Mouse (Mus musculus) myocyte (in vitro differentiated cells): ENCODE measurements around the gene Guca2b. TPM values are rescaled to one million over a fixed set of nuclear protein-coding genes. Genes with fewer than 3 reads are reported as not detected.
A peak's percentile ranks its signal among the peaks of the same experiment; 100 is the strongest.
"Not testable (repeated sequence)": the region's sequence is repeated elsewhere in the genome, so short reads cannot be mapped to it uniquely, and the experiment has no call there.

Source experiments
- H3K27me3 ChIP-seq: one replicate; pipeline ENCODE4 v1.6.1; 2011; ENCODE audit not compliant: control insufficient read depth, insufficient read depth, insufficient read length
- H3K36me3 ChIP-seq: one replicate; pipeline ENCODE4 v1.6.1; 2011; ENCODE audit not compliant: control insufficient read depth, insufficient read depth
- H3K4me2 ChIP-seq: one replicate; pipeline ENCODE4 v1.6.1; 2011; ENCODE audit warnings: low read depth, control low read depth
- H3K4me3 ChIP-seq: one replicate; pipeline ENCODE4 v1.5.1; 2011; ENCODE audit warnings: mild to moderate bottlenecking, control low read depth, moderate library complexity
- H3K79me2 ChIP-seq: one replicate; pipeline ENCODE4 v1.6.1; 2011; ENCODE audit not compliant: control insufficient read depth, insufficient read depth
- H3ac ChIP-seq: one replicate; pipeline ENCODE4 v1.6.1; 2011; ENCODE audit not compliant: control insufficient read depth, insufficient read length
- CEBPB ChIP-seq: IDR thresholded peaks from 2 replicates; pipeline ENCODE4 v1.6.1; 2011; ENCODE audit warnings: mild to moderate bottlenecking, moderate library complexity; ENCODE audit not compliant: poor library complexity, insufficient read depth, severe bottlenecking
- E2F4 ChIP-seq: IDR thresholded peaks from one replicate; pipeline ENCODE4 v1.6.1; 2011; ENCODE audit warnings: mild to moderate bottlenecking, control low read depth, moderate library complexity; ENCODE audit not compliant: insufficient read depth
- MAX ChIP-seq: IDR thresholded peaks from one replicate; pipeline ENCODE4 v1.6.1; 2011; ENCODE audit warnings: low read depth, mild to moderate bottlenecking, control low read depth
- MYOD1 ChIP-seq, 3 experiments: IDR thresholded peaks; one replicate each; pipeline ENCODE4 v1.6.1; 2011; ENCODE audit warnings: control low read depth in 2 of 3, low read depth in 2 of 3, mild to moderate bottlenecking in 2 of 3, moderate library complexity in 1 of 3; ENCODE audit not compliant: insufficient read length in 2 of 3, control insufficient read depth in 1 of 3
- MYOG ChIP-seq, 3 experiments: IDR thresholded peaks; one replicate each; pipeline ENCODE4 v1.6.1; 2011; ENCODE audit warnings: control low read depth in 2 of 3, low read depth in 2 of 3, mild to moderate bottlenecking in 2 of 3; ENCODE audit not compliant: insufficient read length in 2 of 3, control insufficient read depth in 1 of 3, insufficient read depth in 1 of 3
- POLR2A ChIP-seq: IDR thresholded peaks from one replicate; pipeline ENCODE4 v1.6.1; 2011; ENCODE audit warnings: low read depth, mild to moderate bottlenecking, control low read depth, moderate library complexity; ENCODE audit not compliant: insufficient read length
- POLR2AphosphoS2 ChIP-seq: IDR thresholded peaks from one replicate; pipeline ENCODE4 v1.6.1; 2011; ENCODE audit warnings: low read depth, control low read depth; ENCODE audit not compliant: insufficient read length
- REST ChIP-seq: IDR thresholded peaks from one replicate; pipeline ENCODE4 v1.6.1; 2011; ENCODE audit warnings: mild to moderate bottlenecking, control low read depth, moderate library complexity; ENCODE audit not compliant: insufficient read depth, insufficient read length
- SRF ChIP-seq: IDR thresholded peaks from one replicate; pipeline ENCODE4 v1.6.1; 2011; ENCODE audit warnings: low read depth; ENCODE audit not compliant: control insufficient read depth, insufficient read length
- TCF12 ChIP-seq: IDR thresholded peaks from one replicate; pipeline ENCODE4 v1.6.1; 2011; ENCODE audit warnings: mild to moderate bottlenecking, control low read depth; ENCODE audit not compliant: poor library complexity, insufficient read depth, severe bottlenecking
- TCF3 ChIP-seq: IDR thresholded peaks from one replicate; pipeline ENCODE4 v1.6.1; 2011; ENCODE audit warnings: low read depth, control low read depth; ENCODE audit not compliant: insufficient read length
- USF1 ChIP-seq: IDR thresholded peaks from one replicate; pipeline ENCODE4 v1.6.1; 2011; ENCODE audit warnings: low read depth, mild to moderate bottlenecking, control low read depth, moderate library complexity
- polyA plus RNA-seq: library from polyadenylated mRNA; unstranded; fragments of >200 nt; fragmentation: generic; extraction: Trizol; gene quantifications from one replicate; pipeline ENCODE4 v1.2.1, GENCODE M21; 2012; ENCODE audit warnings: missing spikeins

The Guca2b gene
- polyA plus RNA-seq, 1 experiment: not detected

DNA sequence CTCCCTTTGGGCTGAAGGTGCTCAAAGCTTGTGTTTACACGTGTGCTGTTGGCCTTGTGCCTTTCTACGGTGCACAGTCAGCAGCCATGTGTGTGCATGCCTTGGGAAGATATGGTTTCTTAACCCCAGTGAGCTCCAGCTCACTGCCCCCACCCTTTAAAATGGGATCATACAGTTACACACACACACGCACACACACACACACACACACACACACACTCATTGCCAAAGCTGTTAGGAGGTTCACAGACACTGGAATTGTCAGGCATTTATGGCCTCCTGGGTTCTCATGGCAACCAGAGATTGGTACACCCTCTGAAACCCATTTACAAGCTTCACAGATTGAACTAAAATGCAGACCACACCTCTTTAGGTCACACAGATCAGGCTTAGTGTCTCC lies 24.8 kb downstream of the Guca2b start:
- Histone ChIP-seq H3K36me3 (peaks cover 12% of the 10 kb centered on the region), H3K79me2 (no peaks in the 10 kb centered on the region), H3ac (no peak overlapping the region), H3K27me3 (no peaks in the 10 kb centered on the region), H3K4me3 (no peak overlapping the region), H3K4me2 (no peak overlapping the region)
- no peak for TF ChIP-seq SRF
- no peak for TF ChIP-seq CEBPB
- no peak for TF ChIP-seq POLR2AphosphoS2
- no peak for TF ChIP-seq TCF12
- no peak for TF ChIP-seq MYOG (IDR thresholded peaks at IDR 0.05; ENCODE audit: control insufficient read depth in 1 of 3, insufficient read depth in 1 of 3, insufficient read length in 2 of 3, low read depth in 2 of 3)
- no peak for TF ChIP-seq E2F4
- no peak for TF ChIP-seq MYOD1 (IDR thresholded peaks at IDR 0.05; ENCODE audit: control insufficient read depth in 1 of 3, insufficient read length in 2 of 3, low read depth in 2 of 3)
- TF ChIP-seq MAX: no peak
- no peak for TF ChIP-seq REST
- TF ChIP-seq USF1: no peak

DNA sequence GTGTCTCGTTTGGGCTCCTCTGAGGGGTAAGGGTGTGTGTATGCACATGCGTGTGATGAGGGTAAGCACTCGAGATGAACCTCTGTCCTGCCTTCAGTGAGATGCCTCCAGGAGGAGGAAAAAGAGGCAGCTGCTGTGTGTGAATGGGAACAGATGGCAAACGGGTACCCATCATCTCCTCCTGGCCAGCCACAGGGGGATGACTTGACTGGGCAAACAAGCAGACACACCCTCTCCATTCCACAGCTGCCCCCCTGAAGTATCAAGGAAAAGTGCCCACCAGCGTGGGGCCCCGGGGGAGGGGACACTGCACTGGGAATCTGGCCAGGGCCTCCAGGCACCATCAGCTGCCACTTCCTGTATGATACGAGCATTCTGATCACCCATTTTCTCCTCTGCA lies 25.4 kb downstream of the Guca2b start:
- H3K79me2 ChIP-seq: no peaks in the 10 kb centered on the region
- peaks cover 13% of the 10 kb centered on the region for H3K36me3 ChIP-seq
- no peak overlapping the region for H3K4me2 ChIP-seq
- TF ChIP-seq REST: no peak
- peak; percentile 23 for TF ChIP-seq POLR2AphosphoS2
- no peak overlapping the region for H3ac ChIP-seq
- H3K4me3 ChIP-seq: no peak overlapping the region
- no peaks in the 10 kb centered on the region for H3K27me3 ChIP-seq

DNA sequence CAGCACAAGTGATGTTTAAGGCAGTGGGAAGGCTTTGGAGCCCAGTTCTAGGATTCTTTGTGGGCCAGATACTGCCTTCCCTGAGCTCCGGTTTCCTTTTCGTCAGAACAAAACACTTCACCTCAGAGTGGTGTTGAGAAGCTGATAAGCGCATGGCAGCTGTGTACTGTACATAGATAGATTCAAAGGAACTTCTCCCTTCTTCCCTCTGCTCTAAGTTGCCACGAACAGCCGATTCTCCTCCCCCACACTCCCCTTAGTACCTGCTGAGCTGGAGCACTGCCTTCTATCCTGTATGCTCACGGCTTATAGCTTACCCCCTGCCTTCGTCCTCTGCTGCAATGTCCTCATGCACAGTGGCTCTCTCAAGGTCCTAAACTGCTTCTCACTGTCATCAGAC lies 26.0 kb downstream of the Guca2b start:
- H3K4me2 ChIP-seq: no peak overlapping the region
- no peak for TF ChIP-seq USF1
- no peak for TF ChIP-seq CEBPB
- no peak for TF ChIP-seq POLR2AphosphoS2

GRCm38 (mm10) chr4:119631115-119631919 lies 27.4 kb downstream of the Guca2b start:
- H3K79me2 ChIP-seq: no peaks in the 10 kb centered on the region
- no peak overlapping the region for H3K4me2 ChIP-seq
- no peak overlapping the region for H3K4me3 ChIP-seq
- TF ChIP-seq POLR2AphosphoS2 (no peak), CEBPB (no peak), USF1 (no peak), SRF (no peak), E2F4 (no peak), REST (no peak), MYOD1 (IDR thresholded peaks at IDR 0.05; ENCODE audit: control insufficient read depth in 1 of 3, insufficient read length in 2 of 3, low read depth in 2 of 3) (no peak), MAX (no peak), TCF12 (no peak), POLR2A (no peak), MYOG (IDR thresholded peaks at IDR 0.05; ENCODE audit: control insufficient read depth in 1 of 3, insufficient read depth in 1 of 3, insufficient read length in 2 of 3, low read depth in 2 of 3) (no peak), TCF3 (no peak)
- peaks cover 19% of the 10 kb centered on the region for H3K36me3 ChIP-seq
- H3ac ChIP-seq: no peak overlapping the region
- H3K27me3 ChIP-seq: no peaks in the 10 kb centered on the region

More for the DNA sequence above, 26.0 kb downstream of the Guca2b start:
- no peak overlapping the region for H3K4me3 ChIP-seq
- peaks cover 13% of the 10 kb centered on the region for H3K36me3 ChIP-seq
- no peak overlapping the region for H3ac ChIP-seq
- no peaks in the 10 kb centered on the region for H3K27me3 ChIP-seq
- no peaks in the 10 kb centered on the region for H3K79me2 ChIP-seq

GRCm38 (mm10) chr4:119628363-119628762 lies 30.4 kb downstream of the Guca2b start:
- H3K4me3 ChIP-seq, H3K4me2 ChIP-seq, H3ac ChIP-seq, H3K27me3 ChIP-seq, H3K79me2 ChIP-seq: not testable (repeated sequence)
- H3K36me3 ChIP-seq: peaks cover 23% of the 10 kb centered on the region

- Histone ChIP-seq H3K4me2 (no peak overlapping the region), H3K4me3 (no peak overlapping the region), H3K36me3 (peaks cover 31% of the 10 kb centered on the region), H3ac (no peak overlapping the region), H3K79me2 (no peaks in the 10 kb centered on the region), H3K27me3 (no peaks in the 10 kb centered on the region)
- TF ChIP-seq TCF3 (no peak), CEBPB (no peak), POLR2AphosphoS2 (no peak)
Observed at GRCm38 (mm10) chr4:119627317-119627716, 31.4 kb downstream of the Guca2b start.
